Mouse (Mus musculus) gastrocnemius, adult 2 months (tissue): Measurements from ENCODE around the gene Ranbp17. TPM values are rescaled to one million over a fixed set of nuclear protein-coding genes. Genes with fewer than 3 reads are reported as not detected.

Experiments
- DNase-seq: peaks from one replicate; pipeline ENCODE4 v3.0.0; 2022
- H3K27ac ChIP-seq: fragments of 200-600 bp; 2 replicates; pipeline ENCODE4 v1.8.1; 2022; ENCODE audit warnings: mild to moderate bottlenecking
- H3K4me3 ChIP-seq: fragments of 200-600 bp; 2 replicates; pipeline ENCODE4 v1.8.1; 2022; ENCODE audit warnings: mild to moderate bottlenecking, moderate library complexity
- CTCF ChIP-seq: fragments of 200-600 bp; IDR thresholded peaks from 2 replicates; pipeline ENCODE4 v1.8.1; 2022; ENCODE audit warnings: antibody characterized with exemption, mild to moderate bottlenecking, moderate library complexity
- intact Hi-C: fragments of 180-260 bp; cut with DNase I; formaldehyde crosslinking; loops from one replicate; pipeline ENCODE4 v1.15.1; 2025
- long read RNA-seq, 2 experiments: library from polyadenylated mRNA; stranded (forward); transcript quantifications; one replicate each; pipeline ENCODE4 v2.0.0; 2021
- total RNA-seq, 2 experiments: library from RNA; stranded (reverse); gene quantifications; 2 replicates each; pipeline ENCODE4 v1.2.3; 2021

Ranbp17 gene
- total RNA-seq, result under 1 TPM; 0.31 to 0.64 TPM
- long read RNA-seq, experiment 1, result 0 reads
- long read RNA-seq, experiment 2, result 0 reads

DNA sequence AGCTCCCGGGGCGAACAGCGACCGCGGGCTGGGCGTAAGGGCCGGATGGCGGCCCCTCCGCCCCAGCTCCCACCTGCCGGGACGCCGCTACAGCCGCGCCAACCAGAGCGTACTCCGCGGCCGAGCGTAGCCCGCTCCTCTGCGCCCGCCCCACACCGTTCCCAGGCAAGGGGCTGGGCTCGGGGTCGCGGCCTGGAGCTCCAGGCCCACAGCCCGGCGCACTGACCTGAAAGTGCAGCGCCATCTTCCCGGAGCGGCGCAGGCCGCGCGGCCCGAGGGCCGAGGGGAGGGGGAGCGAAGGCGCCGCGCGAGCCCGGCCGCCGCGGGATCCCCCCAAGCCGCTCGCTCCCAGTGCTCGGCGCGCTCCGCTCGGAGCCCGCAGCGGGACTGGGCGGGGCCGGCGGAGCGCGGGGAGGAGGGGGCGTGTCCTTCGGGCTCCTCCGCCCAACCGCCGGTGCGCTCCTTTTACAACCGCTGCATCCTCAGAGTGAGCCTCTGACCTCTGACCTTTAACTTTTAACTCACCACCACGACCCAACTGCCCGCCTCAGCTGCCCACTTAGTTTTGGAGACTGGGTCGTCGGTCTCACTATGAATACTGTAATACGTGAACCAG lies at the start of gene Ranbp17:
TSS of gene Ranbp17 (minus strand) at position 371 of the 616 bp plus-strand sequence.
- H3K4me3 ChIP-seq, result peak within 1 kb of the TSS; percentile 86
- intact Hi-C loops, result no loop called here
- H3K27ac ChIP-seq, result peak within 1 kb of the TSS; percentile 46
- no peak for TF ChIP-seq CTCF
- peak; percentile 63 for DNase-seq

DNA sequence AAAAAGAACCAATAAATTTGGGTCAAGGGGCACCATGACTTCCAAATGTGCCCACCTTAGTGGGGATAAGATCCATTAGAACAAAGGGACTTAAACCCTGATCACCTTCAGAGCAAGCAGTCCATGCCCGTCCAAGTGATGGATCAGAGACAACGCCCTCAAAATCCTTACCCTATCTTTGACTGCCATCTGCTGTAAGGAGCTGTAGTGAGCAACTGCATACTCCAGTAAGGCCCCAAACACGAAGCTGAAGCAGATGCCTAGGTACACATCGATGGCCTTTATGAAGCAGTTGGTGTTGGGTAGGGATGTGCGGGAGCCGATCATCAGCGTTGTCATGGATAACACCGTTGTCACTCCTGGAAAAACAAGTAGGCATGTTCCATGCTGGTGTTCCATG lies 40.6 kb upstream of the Ranbp17 start:
- Histone ChIP-seq H3K27ac (no peak overlapping the region), H3K4me3 (no peak overlapping the region)
- DNase-seq, result no peak
- peak; percentile 34; the same call in 1 of the 2 replicates for TF ChIP-seq CTCF
- intact Hi-C loops, result loop anchor here (10.0 kb wide), 1 partner anchor 379 kb away; no protein-coding TSS in a partner anchor

DNA sequence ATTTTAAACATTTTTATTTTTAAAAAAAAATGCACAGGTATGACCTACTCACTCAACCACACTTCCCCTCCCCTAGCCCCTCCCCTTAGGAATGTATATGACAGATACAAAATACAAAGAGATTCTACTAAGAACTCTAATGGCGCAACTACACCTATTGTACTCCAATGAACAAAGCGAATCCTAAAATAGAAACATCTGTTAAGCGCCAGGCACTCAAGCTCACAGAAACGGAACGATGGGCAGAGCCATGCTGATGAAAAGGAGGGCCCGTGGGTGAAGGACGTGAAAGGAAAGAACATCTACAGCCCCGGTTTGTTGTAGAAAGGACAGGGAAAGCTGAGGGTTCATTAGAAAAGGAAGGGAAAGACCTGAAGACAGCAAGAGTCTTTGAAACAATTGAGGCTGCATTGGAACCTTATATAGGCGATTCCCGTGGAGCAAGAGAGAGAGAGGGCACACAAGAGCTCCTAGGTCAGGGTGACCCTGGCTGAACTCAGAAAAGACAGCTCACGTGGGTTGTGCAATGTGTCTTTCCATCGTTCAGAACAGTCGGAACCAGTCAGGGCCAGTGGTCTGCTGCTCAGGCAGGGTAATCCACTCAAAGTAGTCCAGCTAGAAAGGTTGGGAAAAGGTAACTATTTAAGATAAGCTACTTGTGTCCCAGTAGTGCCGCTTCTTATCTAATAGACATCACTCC lies 37.5 kb upstream of the Ranbp17 start:
- intact Hi-C loops, result loop anchor here (10.0 kb wide), 1 partner anchor 376 kb away; no protein-coding TSS in a partner anchor
- DNase-seq, result no peak
- Histone ChIP-seq H3K4me3 (no peak overlapping the region), H3K27ac (no peak overlapping the region)
- no peak for TF ChIP-seq CTCF

DNA sequence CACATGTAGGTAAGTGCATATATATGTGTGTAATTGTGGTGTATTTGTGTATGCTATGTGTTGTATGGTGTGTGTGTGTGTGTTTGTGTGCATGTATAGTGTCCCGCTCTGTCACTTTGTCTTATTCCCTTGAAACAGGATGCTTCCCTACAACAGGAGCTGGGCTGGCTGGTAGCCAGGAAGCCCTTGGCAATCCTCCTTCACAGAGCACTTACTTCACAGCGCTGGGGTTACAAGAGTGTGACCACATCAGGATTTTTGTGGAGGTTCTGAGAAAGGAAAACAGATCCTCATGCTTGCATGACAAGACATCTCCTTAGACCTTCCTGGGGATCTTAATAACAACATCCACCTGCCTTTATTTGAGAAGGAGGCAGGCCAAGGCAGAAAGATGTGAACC lies 33.8 kb upstream of the Ranbp17 start:
- Histone ChIP-seq H3K27ac (no peak overlapping the region), H3K4me3 (no peak overlapping the region)
- intact Hi-C loops, result no loop called here
- TF ChIP-seq CTCF, result no peak
- peak; percentile 17 for DNase-seq

DNA sequence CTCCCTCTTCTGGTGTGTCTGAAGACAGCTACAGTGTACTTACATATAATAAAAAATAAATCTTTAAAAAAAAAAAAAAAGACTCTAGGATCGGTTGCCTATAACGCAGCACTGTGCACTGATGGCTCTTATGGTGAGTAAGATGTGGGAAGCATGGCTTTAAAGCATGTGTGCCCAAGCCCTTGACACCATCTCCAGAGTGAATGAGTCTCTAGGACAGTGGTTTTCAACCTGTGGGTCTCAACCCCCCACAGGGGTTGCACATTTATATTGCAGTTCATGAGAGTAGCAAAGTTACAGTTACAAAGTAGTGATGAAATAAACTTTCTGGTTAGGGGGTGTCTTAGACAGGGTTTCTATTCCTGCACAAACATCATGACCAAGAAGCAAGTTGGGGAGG lies 31.4 kb upstream of the Ranbp17 start:
- intact Hi-C loops, result no loop called here
- no peak for DNase-seq

DNA sequence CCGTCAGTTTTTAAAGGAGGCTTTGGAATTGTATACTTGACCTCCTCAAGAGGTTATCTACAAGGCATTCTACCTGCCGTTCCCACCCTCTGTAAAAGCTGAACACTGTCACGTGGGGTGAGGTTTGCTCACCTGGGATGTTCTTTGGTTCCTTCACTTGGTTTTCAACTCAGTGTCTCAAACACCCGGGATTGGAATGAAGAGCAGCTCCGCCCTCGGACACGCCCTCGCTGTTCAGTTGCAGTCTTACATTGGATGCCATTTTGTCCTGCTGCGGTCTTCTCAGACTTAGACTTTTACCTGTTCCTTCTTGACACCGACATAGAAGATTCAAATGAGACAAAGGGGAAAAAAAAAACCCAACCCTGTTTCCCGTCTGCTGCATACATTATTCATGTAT lies 30.6 kb upstream of the Ranbp17 start:
- Histone ChIP-seq H3K27ac (no peak overlapping the region), H3K4me3 (no peak overlapping the region)
- DNase-seq, result no peak
- no peak for TF ChIP-seq CTCF
- intact Hi-C loops, result no loop called here

More for the DNA sequence above, 31.4 kb upstream of the Ranbp17 start:
- H3K4me3 ChIP-seq, result no peak overlapping the region
- H3K27ac ChIP-seq, result no peak overlapping the region
- no peak for TF ChIP-seq CTCF

DNA sequence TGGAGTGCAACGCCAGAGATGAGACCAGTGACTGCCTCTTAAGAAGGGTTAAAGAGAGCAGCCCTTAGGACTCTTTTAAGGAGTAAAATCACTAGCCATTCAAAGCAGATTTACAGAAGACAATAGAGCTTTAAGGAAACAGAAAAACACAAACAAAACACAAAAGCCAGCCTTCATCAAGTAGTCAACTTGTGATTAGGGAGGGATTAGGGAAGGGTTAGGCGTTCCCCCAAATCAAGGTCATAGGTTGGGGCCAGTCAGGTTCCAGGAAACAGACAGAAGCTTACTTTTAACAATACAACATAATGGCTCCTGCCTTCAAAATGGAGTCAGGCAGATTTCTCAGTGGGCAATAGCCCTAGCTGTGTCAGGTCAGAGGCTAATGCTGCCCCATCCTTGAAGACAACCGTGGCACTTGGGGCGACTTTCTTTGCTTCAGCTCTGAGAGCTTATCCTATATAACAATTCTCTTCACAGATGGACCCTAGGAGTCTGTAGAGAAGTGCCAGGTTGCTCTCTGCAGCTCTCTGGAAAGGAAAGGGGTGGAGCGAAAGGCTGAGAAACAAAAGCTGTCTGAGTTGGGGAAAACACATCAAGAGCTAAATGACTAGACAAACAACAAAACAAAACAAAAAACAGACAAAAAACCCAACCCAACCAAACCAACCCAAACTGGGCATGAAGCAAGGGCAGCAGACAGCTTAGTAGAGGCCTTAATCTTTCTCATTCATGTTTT lies 24.0 kb upstream of the Ranbp17 start:
- H3K27ac ChIP-seq, result no peak overlapping the region

DNA sequence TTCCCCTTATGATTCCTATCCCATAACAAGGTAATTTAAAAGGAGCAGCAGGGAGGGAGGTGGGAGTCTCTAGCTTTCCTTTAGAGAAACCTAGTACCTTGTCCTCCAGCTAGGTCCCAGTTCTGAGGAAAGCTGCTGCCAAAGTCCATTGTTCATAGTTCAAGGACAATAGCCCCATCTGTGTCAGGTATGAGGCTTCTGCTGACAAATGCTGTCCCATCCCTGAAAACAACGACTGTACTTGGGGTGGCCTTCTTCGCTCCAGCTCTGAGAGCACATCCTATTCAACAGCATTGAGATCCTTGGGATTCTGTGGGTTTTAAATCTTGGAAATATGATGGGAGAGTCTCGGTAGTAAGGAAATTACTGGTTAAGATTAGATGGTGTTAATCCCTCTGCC lies 23.1 kb upstream of the Ranbp17 start:
- intact Hi-C loops, result no loop called here
- Histone ChIP-seq H3K4me3 (no peak overlapping the region), H3K27ac (no peak overlapping the region)
- no peak for DNase-seq
- TF ChIP-seq CTCF, result no peak

More for the DNA sequence above, 24.0 kb upstream of the Ranbp17 start:
- no peak overlapping the region for H3K4me3 ChIP-seq
- intact Hi-C loops, result no loop called here
- no peak for DNase-seq
- TF ChIP-seq CTCF, result no peak

DNA sequence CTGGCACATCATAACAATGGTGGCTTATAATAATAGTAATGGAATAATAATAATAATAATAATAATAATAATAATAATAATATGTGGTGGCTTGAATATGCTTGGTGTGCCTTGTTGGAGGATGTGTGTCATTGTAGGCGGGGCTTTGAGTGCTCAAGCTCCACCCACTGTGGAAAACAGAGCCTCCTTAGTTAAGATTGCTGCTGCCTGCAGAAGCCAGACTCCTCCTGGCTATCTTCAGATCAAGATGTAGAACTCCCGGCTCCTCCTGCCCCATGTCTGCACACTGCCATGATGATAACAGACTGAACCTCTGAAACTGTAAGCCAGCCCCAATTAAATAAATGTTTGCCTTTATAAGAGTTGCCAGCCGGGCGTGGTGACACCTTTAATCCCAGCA lies 21.0 kb upstream of the Ranbp17 start:
- DNase-seq, result no peak
- H3K4me3 ChIP-seq, result no peak overlapping the region
- no peak overlapping the region for H3K27ac ChIP-seq
- no peak for TF ChIP-seq CTCF
- intact Hi-C loops, result no loop called here

DNA sequence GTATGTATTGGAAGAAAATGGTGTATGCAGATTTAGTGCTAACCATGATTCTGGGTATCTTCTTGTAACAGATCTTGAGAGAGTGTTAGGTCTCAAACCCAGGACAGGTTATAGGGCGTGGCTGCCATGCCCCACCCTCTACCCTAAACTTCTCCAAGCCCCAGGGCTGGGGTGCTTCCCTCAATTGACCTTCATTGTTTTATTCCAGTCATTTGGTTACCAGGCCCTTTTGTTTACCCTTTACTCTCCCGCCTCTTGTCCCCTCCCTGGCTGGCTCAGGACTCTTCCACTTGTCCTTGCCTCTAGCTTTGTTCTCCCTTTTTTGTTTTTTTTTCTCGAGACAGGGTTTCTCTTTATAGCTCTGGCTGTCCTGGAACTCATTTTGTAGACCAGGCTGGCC lies 20.0 kb upstream of the Ranbp17 start:
- no peak for TF ChIP-seq CTCF
- Histone ChIP-seq H3K4me3 (no peak overlapping the region), H3K27ac (no peak overlapping the region)
- no peak for DNase-seq
- intact Hi-C loops, result no loop called here

DNA sequence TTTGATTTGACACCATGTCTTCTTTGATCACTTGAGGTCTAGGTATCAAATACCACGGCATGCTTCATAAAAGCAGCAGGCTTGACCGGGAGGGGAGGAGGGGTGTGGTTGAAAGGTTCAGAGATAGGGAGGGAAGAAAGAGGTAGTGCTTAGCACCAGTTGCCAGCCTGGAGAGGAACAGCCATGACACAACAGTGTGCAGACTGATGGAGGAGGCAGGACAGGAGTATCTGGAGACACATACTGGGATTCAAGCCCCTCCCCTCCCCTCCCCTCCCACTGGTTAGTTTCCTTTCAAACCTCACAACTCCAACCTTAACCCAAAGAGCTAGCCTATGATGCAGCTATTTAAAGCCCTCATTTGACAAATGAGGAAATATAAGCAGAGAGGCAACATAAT lies 16.0 kb upstream of the Ranbp17 start:
- no peak for TF ChIP-seq CTCF
- DNase-seq, result no peak
- intact Hi-C loops, result no loop called here

DNA sequence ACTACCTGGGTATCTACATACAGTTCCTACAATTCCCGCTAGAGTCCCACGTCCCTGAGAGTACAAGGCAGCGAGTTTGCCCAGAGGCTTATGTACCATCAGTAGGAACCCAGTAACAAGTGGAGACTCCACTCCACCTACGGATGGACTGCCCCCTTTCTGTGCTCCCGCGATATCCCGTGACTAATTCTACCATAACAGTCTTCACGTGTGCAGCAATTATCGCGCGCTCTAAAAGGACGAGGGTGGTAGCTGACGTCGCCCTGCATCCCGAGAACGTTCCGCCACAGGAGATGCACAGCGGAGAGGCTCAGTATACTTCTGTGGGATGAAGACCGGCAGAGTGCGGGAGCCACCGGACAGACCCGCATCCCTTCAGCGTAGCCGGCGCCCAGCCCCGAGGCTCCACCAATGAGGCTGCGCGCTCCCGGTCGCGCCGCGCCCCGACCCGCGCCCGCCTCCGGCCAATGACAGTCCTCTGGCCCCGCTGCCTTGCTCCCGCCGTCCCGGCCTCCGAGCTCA lies 631 bp downstream of the Ranbp17 start:
- peak overlapping the region; percentile 86 for H3K4me3 ChIP-seq
- DNase-seq, result peak; percentile 69

More for the DNA sequence above, 16.0 kb upstream of the Ranbp17 start:
- Histone ChIP-seq H3K4me3 (no peak overlapping the region), H3K27ac (no peak overlapping the region)

DNA sequence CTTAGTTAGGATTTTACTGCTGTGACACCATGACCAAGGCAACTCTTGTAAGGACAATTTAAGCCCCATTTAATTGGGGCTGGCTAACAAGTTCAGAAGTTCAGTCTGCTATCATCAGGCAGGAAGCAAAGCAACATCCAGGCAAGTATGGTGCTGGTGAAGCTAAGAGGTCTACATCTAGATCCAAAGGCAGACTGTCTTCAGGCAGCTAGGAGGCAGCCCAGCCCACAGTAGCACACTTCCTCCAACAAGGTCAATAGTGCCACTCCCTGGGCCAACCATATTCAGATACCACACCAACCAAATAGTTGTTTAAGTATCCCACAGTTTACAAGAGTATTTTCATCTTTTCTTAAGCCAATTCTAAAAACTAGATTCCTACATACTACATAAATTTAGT lies 4.1 kb downstream of the Ranbp17 start:
- Histone ChIP-seq H3K4me3 (no peak overlapping the region), H3K27ac (no peak overlapping the region)
- no peak for DNase-seq
- no peak for TF ChIP-seq CTCF
- intact Hi-C loops, result no loop called here

More for the DNA sequence above, 631 bp downstream of the Ranbp17 start:
- intact Hi-C loops, result no loop called here
- peak overlapping the region; percentile 46 for H3K27ac ChIP-seq
- TF ChIP-seq CTCF, result no peak; the same call in 1 of the 2 replicates
